Mouse (Mus musculus): ENCODE data around the gene Siah3.

Siah3 gene

DNA sequence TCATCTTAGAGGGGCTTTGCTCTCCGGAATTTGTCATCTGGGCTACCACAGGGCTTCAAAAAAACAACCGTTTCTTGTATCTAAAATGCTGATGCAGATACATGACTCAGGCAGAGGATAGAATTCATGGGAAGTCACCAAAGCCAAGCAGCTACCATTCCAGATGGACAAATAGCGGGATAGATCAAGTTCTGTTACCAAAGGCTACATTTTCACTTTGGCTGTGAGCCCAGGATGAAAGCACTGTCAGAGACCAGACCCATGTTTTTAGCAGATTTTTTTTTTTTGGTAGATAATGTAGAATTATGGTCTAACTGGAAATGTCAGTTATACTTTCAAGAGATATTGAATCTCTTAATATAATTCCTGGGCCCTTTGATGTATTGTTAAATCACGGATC is 7.4 kb downstream of the Siah3 start:
- no peak for DNase-seq (ENCODE audit: extremely low read depth, low read depth)

DNA sequence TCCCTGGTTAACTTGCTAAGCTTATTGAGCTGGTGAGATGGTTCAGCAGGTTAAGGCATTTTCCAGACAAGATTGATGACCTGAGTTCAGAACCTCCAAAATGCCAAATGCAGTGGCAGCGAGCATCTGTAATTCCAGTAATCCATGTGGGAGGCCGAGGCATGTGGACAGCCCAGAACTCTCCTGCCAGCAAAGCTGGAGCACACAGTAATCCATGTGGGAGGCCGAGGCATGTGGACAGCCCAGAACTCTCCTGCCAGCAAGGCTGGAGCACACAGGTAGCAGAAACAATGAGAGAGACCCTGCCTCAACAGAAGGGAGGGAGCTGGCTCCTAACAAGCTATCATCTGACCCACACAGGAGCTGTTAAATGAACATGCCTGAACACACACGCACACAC is 13.2 kb downstream of the Siah3 start:
- no peak for DNase-seq (ENCODE audit: extremely low read depth, low read depth)

DNA sequence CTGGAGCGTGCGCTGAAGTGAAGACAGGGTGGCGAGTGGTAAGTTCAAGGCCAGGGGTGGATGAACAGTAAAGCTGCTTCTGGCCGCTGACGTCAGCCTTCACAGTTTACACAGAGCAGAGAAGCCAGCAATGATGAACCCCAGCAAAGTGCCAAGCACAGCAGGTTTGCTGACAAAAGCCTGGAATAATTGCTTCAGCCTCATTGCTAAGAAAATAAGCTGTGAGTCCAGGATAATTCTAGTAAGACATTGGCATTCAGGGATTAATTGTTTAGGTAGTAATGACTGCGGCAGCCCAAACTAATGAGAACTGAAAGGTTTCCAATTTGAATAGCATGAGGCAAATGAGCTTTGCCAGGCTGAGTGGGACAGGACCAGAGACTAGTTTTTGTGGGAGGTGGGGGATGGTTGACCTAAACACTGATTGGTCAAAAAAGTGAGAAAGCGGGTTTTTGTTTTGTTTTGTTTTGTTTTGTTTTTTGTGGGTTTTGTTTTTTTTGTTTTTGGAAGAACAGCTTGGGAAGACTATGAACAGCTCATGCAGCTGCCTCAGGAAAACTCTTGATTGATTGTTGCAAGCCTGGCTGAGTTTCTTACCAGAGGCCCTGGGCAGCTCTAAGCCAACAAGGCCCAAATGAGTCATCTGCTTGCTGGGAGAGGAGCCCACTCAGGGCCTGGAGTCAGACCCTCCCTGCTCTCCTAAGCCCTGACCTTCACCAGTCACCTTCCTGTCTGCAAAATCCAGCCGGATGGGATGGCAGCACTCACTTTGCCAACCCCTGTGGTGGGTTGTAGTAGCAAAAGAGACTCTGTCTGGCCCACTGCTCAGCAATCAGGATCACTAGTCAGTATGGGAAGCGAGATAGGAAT is 17.5 kb downstream of the Siah3 start:
- no peak for DNase-seq (ENCODE audit: extremely low read depth, low read depth)

DNA sequence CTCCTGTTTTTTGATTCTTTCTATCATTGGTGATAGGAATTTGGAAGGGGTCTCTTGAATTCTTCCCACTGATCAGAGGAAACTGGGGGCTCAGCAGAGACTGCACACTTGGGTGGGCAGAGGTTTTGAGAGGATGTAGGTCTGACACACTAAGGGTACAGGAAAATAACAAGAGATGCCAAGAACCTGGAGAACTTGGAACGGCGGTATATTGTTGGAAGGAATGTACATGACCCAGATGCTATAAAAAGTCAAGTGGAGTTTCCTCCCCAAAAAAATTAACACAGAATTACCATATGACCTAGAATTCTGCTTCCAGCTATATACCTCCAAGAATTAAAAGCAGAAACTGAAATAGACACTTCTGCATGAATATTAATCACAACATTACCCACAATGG is 20.1 kb downstream of the Siah3 start:
- no peak for DNase-seq (ENCODE audit: extremely low read depth, low read depth)

DNA sequence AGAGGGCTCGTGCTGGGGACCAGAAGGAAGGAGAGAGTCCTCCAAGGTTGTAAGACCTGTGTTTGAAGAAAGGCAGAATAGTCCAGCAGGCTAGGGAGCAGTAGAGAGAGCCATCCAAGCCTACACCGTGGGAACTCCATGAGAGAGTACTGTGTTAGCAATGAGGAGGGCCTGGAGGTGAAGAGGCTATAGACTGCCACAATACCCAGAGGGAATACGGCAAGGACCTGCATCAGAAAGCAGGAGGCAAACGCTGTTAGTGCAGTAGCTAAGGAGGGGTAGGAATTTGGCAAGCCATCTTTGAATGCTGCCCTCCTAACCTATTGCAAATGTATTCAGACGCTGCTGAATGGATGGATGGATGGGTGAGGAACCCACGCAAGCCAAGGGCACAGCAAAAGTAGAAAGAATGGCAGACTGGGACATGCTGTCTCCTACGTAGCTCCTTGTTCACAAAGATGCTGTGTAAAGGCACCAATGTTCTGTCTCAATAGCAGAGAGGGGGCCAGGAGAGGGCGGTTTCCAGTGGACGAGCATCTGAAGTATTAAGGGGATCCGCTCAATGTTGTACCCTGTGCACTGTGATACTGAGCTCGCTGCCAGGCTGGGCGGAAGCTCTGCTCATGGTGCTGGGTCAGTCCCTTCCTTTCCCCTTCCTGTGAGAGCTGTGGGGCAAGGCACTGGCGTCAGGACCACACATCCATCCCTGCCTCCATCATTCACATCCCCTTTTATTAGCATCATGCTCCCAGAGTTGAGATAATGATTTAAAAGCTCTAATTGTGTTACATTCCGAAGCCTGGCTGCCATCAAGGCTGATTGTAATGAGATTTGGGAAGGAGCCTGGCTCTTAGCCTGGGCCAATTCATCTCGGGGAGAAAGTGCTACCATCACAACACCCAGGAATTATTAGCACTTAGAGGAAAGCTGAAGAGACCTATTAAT is 26.7 kb downstream of the Siah3 start:
- no peak for DNase-seq (ENCODE audit: extremely low read depth, low read depth)

DNA sequence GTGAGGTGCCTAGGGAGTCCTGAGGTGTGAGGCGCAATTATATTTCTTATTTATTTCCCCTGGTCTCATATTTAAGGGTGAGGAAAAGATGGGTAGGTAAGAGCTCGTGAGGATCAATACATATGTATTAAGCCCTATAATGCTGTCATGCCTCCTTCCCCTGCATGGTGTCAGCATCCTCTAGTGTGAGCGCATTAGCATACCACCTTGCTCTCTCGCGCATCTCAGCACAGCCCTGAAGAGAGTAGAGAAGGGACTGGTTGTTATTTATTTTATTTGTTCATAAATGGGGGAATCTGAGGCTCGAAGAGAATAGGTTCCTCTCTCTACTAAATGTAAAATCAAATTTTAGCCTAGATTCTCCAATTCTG is 27.4 kb downstream of the Siah3 start:
- DNase-seq (ENCODE audit: extremely low read depth, low read depth) = no peak

DNA sequence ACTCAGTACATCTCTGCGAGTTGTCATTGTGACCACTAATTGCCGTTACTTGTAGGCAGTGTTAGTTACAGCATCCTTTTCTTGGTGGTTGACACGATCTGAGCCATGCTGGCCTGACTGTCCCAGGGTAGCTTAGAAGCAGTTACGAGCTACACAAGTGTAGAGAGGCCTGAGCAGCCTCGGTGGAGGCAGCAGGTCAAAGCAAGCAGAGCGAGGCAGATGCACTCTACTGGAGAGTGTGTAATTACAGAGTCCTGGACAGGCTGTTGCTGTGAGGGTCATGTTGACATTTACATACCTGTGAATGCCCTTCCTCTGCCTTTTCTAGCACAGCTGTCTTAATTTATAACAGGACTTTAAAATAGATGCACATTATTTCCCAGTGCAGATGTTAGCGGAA is 32.1 kb downstream of the Siah3 start:
- no peak for DNase-seq (ENCODE audit: extremely low read depth, low read depth)

DNA sequence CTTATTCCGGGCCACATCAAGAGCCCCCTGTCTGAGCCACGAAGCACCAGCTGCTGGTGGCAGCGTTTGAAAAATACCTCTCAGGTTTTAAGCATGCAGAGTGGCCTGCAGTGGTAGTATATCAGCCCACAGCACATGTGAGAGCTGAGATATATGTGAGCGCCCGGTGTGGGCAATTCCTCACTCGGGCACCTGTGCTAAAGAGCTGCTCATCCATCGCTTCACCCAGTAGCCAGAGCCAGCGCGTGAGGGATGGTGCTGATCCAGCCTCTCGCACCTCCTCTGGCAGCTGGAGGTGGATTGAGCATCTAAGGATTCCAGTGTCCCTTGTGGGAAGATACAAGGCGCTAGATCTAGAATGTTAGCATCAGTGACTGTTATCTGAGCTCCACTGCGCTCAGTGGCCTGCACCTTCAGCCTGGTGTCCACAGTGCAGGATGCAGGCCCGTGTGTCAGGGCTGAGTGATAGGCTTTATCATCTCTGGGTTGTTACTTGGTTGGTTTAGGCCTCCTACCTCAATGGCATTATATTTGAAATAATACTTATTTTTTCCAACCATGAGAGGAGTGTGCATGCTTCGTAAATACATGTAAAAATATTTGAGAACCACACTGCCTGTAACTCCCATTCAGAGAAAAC is 37.9 kb downstream of the Siah3 start:
- no peak for DNase-seq (ENCODE audit: extremely low read depth, low read depth)

DNA sequence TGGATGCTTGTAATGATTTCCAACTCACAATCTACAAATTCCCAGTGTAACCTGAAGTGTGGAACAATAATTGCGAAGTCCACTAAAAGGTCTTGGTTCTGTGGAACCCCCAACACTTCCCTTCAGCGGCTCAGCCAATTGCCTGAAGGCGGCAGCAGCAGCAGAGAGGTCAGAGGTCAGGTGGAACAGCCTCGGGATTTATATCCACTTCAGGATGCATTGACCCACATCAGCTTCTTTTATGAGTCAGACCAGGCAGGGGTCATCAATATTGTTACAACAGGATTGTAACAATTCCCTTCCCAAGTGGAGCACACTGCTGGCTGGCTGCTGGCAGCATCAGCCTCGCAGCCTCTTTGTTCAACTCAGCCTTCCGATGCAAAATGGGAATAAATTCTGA is 39.1 kb downstream of the Siah3 start:
- no peak for DNase-seq (ENCODE audit: extremely low read depth, low read depth)

DNA sequence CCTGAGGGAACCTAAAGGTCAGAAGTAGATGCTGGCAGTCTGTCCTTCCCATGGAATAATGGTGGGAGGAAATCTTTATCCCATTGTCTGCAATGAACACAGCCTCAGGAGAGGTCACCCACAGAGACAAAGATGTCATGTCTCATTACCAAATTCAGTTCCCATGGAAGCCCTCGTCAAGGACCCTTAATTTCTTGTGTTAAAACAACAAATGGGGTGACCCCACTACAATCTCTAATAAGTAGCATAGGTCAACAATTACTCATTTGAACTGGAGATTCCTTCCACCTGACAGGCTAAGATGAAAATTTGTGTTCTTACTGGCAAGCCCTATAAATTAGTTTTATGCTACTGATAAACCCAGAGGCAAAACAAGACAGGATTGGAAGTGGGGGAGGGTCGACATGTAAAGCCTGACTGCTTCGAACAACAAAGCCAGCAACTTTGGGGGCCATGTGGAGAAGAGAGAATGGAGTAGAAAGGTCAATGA is 45.8 kb downstream of the Siah3 start:
- DNase-seq (ENCODE audit: extremely low read depth, low read depth) = no peak

DNA sequence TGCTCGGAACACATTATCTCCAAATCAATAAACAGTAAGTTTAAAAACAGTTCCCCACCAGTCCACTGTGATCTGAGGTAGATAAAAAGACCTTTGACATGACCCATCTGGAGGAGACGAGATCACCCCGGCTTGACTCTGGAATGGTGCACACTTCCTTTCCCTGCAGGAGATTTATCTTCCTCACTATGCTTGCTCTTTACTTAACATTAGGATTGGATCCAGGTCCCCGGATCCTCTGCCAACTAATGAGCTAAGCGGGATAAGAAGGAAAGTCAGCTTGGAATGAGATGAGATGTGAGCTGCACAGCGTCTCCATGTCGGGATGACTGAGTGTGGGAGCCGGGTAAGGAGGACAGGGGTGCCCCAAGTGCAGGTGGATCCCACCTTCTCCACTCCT is 46.7 kb downstream of the Siah3 start:
- no peak for DNase-seq (ENCODE audit: extremely low read depth, low read depth)

DNA sequence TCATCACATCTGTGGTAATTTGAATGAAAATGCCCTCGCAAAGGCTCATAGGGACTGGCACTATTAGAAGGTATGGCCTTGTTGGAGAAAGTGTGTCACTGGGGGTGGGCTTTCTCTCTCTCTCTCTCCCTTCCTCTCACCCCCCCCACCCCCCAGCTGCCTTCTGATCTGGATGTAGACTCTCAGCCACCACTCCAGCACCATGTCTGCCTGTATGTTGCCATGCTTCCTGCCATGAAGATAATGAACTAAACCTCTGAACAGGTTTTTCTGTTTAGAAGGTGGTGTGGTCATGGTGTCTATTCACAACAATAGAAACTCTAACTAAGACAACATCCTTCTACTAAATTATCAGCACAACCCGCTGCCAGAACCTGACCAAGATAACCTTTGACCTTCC is 48.5 kb downstream of the Siah3 start:
- no peak for DNase-seq (ENCODE audit: extremely low read depth, low read depth)

DNA sequence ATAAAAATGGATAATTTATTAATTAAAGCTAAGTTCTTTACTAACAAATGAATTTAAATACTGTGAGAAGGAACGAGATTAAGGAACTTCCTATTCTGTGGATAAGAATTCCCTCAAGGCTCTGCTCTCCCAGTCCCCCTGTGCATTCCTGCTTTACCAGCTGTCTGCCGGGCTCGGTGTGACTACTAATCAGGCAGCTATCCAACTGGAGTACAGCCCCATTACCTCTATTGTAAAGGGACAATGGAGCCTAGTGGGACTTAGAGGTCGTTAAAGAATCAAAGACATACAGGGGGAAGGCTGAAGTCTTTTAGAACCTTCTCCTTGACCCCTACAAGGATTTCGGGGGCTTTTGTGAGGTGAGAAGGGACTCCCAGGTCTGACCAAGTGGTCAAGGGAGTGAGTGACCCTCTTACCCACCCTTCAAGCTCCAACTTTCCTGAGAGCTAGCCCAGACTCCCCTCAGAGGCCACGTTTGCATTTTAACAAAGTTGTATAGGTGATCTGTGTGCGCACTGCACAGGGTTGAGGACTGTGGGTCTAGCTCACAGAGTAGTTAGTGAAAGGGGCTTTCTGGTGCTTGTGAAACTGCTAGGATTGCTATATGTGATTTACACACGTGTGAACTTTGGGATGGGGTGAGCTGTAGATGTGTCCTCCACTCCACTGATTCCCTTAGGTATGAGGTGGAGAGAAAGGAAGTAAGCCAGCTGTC is 49.5 kb downstream of the Siah3 start:
- no peak for DNase-seq (ENCODE audit: extremely low read depth, low read depth)

DNA sequence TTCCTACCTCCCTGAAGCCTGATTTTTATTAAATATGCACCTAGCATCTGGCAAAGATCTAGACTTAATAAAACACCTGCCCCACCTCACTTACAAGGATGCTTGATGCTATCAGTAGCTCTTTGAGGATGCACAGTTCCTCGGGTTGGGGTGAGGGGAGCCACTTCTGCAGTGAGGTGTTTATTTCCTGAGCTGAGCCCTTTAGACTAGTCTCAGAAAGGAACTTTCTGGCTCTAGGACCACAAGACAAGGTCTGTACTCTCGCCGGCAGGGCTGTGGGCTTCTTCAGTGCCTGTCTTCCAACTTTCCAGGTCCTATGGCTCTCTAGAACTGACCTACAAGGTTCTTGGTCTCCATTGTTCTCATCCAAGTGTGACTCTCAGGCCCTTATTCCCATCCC is 50.5 kb downstream of the Siah3 start:
- no peak for DNase-seq (ENCODE audit: extremely low read depth, low read depth)

DNA sequence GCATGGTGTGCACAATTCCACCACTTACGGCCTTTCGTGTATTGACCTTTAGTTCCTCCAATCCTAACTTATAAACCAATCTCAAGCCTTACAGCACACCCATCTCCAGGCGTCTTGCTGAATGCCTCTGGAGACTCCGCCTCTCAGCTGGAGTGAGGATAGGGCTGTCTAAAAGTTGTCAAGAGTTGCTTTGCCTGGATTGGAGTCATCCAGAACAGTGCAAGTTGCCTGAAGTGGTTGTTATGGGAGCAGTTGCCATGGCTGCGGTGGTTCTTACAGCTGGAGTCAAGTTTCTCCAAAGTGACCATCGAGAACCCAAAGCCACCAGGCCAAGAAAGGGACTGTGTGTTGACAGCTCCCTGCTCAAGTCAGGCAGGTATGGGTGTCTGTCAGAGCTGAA is 54.3 kb downstream of the Siah3 start:
- DNase-seq (ENCODE audit: extremely low read depth, low read depth) = no peak

DNA sequence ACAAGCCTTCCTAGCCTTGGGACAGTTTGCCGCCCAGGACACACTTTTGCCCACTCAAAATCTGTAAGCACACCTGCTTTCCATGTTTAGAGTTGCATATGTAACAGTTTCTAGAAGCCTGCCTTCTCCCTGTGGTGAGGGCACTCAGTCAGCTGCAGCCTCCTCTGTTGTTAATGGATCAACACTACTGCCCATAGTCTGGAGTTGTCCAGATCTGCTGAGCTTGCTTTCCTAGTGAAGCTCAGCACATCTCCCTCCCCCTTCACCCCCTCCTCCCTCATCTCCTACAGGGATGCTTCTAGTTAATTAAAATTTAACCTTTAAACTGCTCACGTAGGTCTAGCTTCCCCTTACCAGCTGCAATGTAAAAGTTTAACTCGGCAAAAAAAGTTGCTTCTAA is 57.2 kb downstream of the Siah3 start:
- DNase-seq (ENCODE audit: extremely low read depth, low read depth) = no peak

DNA sequence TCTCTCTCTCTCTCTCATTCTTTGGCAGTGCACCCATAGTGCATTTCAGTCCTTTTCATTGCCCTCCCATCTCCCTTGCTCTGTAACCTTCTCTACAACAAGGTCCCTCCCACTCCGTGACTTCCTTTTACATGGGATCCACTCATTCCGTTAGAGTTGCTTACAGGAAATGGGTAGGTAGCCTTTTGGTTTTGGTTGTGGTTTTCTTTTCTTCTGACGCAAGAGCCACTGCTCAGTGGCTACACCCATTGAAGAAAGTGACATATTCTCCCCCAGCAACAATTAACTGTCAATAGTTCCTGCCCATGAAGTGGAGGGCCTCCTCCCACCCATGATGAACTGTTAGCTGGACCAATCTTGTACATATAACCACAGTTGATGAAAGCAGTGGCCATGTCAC is 60.4 kb downstream of the Siah3 start:
- no peak for DNase-seq (ENCODE audit: extremely low read depth, low read depth)

DNA sequence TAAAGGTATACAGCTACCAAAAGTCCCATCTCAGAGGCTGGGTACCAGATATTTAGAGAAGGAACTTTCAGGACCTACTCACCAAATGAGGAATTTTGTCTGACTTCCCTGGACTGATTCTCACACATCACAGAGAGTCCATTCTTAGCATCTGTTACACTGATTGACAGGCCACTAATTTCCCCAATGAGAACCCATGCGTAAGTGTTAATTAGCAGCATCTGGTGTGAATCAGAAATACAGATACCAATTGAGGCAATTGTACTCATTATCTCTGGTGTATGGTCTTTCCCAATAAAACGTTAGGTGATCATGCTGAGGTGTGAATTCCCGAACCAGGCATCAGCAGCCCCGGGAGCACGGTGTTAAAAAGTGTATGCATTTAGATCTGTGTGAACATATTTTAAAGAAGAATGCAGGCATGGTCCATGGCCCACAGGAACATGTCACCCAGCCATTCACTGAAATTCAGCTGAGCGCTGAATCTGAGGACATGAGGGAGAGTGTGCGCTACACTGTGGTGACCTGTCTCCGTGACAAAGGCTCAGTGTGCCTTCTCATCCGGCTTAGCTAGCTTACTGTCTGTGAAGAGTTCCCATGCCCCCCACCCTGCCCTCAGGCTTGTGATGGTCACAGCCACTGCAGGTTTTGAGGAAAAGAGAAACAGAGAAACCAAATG is 61.3 kb downstream of the Siah3 start:
- DNase-seq (ENCODE audit: extremely low read depth, low read depth) = no peak

DNA sequence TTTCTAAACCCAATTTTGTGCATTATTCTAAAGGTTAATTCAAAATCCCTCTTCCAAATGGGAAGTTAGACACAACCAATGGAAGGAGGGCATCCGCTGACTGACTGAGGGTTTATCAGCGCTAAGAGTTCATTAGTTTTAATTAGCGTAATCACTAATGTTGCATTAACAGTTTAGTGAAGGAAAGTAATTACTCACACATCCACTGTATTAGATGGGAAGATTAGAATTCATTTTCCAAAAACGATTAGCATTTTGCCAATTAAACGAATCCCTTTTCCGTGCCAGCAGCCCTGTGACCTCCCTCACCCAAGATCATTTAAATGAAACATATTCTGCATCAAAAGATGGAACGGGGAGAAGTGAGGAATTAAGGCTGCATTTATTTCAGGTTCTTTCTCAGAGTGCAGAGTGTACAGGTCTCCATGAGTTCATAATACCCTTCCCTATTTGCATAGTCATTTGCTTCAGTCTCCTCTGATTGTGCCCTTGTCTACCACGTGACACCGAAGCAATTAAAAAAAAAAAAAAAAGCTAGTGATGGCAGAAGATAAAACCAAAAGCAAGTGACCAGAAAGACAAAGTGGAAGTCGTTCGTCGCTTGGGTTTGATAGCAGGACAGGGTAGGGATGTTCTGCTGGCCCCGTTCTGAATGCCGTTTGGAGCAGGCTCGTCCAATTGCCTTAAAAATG is 62.6 kb downstream of the Siah3 start:
- no peak for DNase-seq (ENCODE audit: extremely low read depth, low read depth)

DNA sequence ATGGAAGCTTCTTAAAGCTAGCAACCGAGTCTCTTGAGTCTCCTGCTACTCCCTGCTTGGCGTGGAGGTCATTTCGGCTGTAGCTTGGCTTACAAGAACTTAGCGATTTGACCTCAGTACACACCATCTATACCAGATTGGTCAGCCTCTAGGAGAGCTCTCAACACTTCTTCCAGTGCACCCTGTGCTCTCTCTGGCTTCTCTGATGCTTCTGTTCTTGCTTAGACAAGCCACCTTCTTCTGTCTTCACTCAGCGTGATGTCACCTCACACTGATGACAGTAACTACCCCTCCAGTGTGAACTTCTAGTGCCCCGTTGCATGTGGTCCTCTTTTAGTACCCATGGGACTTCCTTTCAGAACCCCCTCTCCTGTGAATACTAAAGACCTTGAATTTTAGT is 63.1 kb downstream of the Siah3 start:
- DNase-seq (ENCODE audit: extremely low read depth, low read depth) = no peak
